Mouse (Mus musculus) stomach, postnatal 0 days (tissue): ENCODE data around the gene Mmel1.

Experiments used
- CTCF ChIP-seq: IDR thresholded peaks from 2 replicates; pipeline ENCODE4 v1.5.1; 2016; ENCODE audit warnings: antibody characterized with exemption, low read depth, mild to moderate bottlenecking, moderate library complexity
- EP300 ChIP-seq: optimal IDR thresholded peaks from 2 replicates; pipeline ENCODE3; 2016; ENCODE audit warnings: antibody characterized with exemption

DNA sequence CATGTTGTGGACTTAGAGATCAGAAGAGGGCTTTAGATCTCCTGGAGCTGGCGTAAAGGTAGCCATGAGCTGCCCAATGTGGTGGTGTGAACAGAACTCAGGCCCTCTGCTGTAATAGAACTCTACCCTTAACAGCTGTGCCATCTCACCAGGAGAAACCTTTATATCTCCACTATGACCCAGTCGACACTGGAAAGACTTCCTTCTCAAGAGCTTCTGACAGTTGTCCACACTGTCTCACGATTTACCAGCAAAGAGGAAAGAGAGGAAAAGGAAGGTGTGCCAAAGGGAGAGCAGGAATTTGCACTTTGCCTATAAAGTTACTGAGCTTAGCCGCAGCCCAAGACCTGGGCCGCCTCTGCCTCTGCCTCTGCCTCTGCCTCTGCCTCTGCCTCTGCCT lies 72.4 kb downstream of the Mmel1 start:
- TF ChIP-seq CTCF: no peak
- TF ChIP-seq EP300: no peak
